Mouse (Mus musculus) MEL (cell line): Measurements from ENCODE around the gene Gpr3. TPM values are rescaled to one million over a fixed set of nuclear protein-coding genes. Genes with fewer than 3 reads are reported as not detected.

Source experiments
- DNase-seq: peaks from one replicate; pipeline ENCODE4 v3.0.0; 2011; ENCODE audit warnings: low read depth, low spot score
- H3K27ac ChIP-seq: 2 replicates; pipeline ENCODE4 v1.5.1; 2012; ENCODE audit warnings: low read depth, mild to moderate bottlenecking, control low read depth, low read length, moderate library complexity; ENCODE audit not compliant: control insufficient read depth
- H3K27me3 ChIP-seq, 2 experiments: fragments of 150-350 bp in 1 of 2; sonication (generic) in 1 of 2; 2 replicates each; pipeline ENCODE4 v1.6.1; 2012; ENCODE audit warnings: low read length in 2 of 2, mild to moderate bottlenecking in 2 of 2, improper control_type of control experiment in 1 of 2, moderate library complexity in 1 of 2; ENCODE audit not compliant: insufficient read depth in 2 of 2, control insufficient read depth in 1 of 2
- H3K36me3 ChIP-seq, 2 experiments: 2 replicates each; pipeline ENCODE4 v1.6.1; 2012 to 2014; ENCODE audit warnings: low read length in 2 of 2, improper control_type of control experiment in 1 of 2, inconsistent platforms in 1 of 2, mild to moderate bottlenecking in 1 of 2; ENCODE audit not compliant: insufficient read depth in 2 of 2, control insufficient read depth in 1 of 2
- H3K4me1 ChIP-seq, 2 experiments: fragments of 150-350 bp in 1 of 2; sonication (generic) in 1 of 2; 2 replicates each; pipeline ENCODE4 v1.6.1; 2012; ENCODE audit warnings: low read length in 2 of 2, improper control_type of control experiment in 1 of 2, mild to moderate bottlenecking in 1 of 2; ENCODE audit not compliant: insufficient read depth in 2 of 2, control insufficient read depth in 1 of 2
- H3K4me3 ChIP-seq, 2 experiments: fragments of 150-350 bp in 1 of 2; sonication (generic) in 1 of 2; 2 replicates each; pipeline ENCODE4 v1.5.1; 2012; ENCODE audit warnings: low read depth in 2 of 2, low read length in 2 of 2, mild to moderate bottlenecking in 2 of 2, moderate library complexity in 2 of 2, control low read depth in 1 of 2, improper control_type of control experiment in 1 of 2; ENCODE audit not compliant: control insufficient read depth in 1 of 2, insufficient read depth in 1 of 2
- H3K79me2 ChIP-seq: 2 replicates; pipeline ENCODE4 v1.6.1; 2012; ENCODE audit warnings: mild to moderate bottlenecking, low read length, moderate library complexity; ENCODE audit not compliant: control insufficient read depth, poor library complexity, insufficient read depth
- H3K9ac ChIP-seq: 2 replicates; pipeline ENCODE4 v1.6.1; 2012; ENCODE audit warnings: low read depth, mild to moderate bottlenecking, control low read depth, low read length, moderate library complexity; ENCODE audit not compliant: control insufficient read depth, poor library complexity, severe bottlenecking
- H3K9me3 ChIP-seq: fragments of 150-350 bp; sonication (generic); replicated peaks from 2 replicates; pipeline ENCODE4 v1.6.1; 2012; ENCODE audit warnings: mild to moderate bottlenecking, low read length, improper control_type of control experiment, moderate library complexity; ENCODE audit not compliant: insufficient read depth
- BHLHE40 ChIP-seq: IDR thresholded peaks from 2 replicates; pipeline ENCODE4 v1.6.1; 2012; ENCODE audit warnings: low read depth, mild to moderate bottlenecking, inconsistent platforms, low read length, improper control_type of control experiment, borderline replicate concordance
- CTCF ChIP-seq, 3 experiments: IDR thresholded peaks in 2 of 3; conservative IDR thresholded peaks in 1 of 3; 2 replicates each; pipeline ENCODE4 v1.5.1; 2011 to 2012; ENCODE audit warnings: low read length in 3 of 3, low read depth in 2 of 3, mild to moderate bottlenecking in 2 of 3, improper control_type of control experiment in 1 of 3, inconsistent platforms in 1 of 3, mixed read lengths in 1 of 3, moderate library complexity in 1 of 3; ENCODE audit not compliant: control insufficient read depth in 1 of 3, insufficient read depth in 1 of 3, poor library complexity in 1 of 3, severe bottlenecking in 1 of 3
- E2F4 ChIP-seq: IDR thresholded peaks from 2 replicates; pipeline ENCODE4 v1.6.1; 2011; ENCODE audit warnings: low read depth, low read length, improper control_type of control experiment, borderline replicate concordance
- ELF1 ChIP-seq: IDR thresholded peaks from 2 replicates; pipeline ENCODE4 v1.6.1; 2014; ENCODE audit warnings: low read depth, mild to moderate bottlenecking, inconsistent platforms, low read length, improper control_type of control experiment, moderate library complexity
- EP300 ChIP-seq, 2 experiments: IDR thresholded peaks; 2 replicates each; pipeline ENCODE4 v1.6.1; 2011; ENCODE audit warnings: improper control_type of control experiment in 2 of 2, low read length in 2 of 2, low read depth in 1 of 2, mild to moderate bottlenecking in 1 of 2
- ETS1 ChIP-seq: IDR thresholded peaks from 2 replicates; pipeline ENCODE4 v1.6.1; 2012; ENCODE audit warnings: low read depth, mild to moderate bottlenecking, inconsistent platforms, low read length, improper control_type of control experiment, moderate library complexity
- GATA1 ChIP-seq: IDR thresholded peaks from 2 replicates; pipeline ENCODE4 v1.6.1; 2011; ENCODE audit warnings: low read depth, low read length, improper control_type of control experiment
- HCFC1 ChIP-seq: IDR thresholded peaks from 2 replicates; pipeline ENCODE4 v1.6.1; 2012; ENCODE audit warnings: low read depth, mild to moderate bottlenecking, inconsistent platforms, low read length, improper control_type of control experiment, moderate library complexity
- JUND ChIP-seq: IDR thresholded peaks from 2 replicates; pipeline ENCODE4 v1.6.1; 2011; ENCODE audit warnings: low read depth, mild to moderate bottlenecking, improper control_type of control experiment, low read length
- KAT2A ChIP-seq: conservative IDR thresholded peaks from 2 replicates; pipeline ENCODE4 v1.6.1; 2012; ENCODE audit warnings: low read depth, low read length, improper control_type of control experiment, inconsistent platforms
- MAFK ChIP-seq: IDR thresholded peaks from 2 replicates; pipeline ENCODE4 v1.6.1; 2011; ENCODE audit warnings: low read depth, mild to moderate bottlenecking, low read length, improper control_type of control experiment, borderline replicate concordance
- MAX ChIP-seq: IDR thresholded peaks from 2 replicates; pipeline ENCODE4 v1.6.1; 2011; ENCODE audit warnings: low read length, improper control_type of control experiment
- MAZ ChIP-seq: IDR thresholded peaks from 2 replicates; pipeline ENCODE4 v1.6.1; 2012; ENCODE audit warnings: low read depth, mild to moderate bottlenecking, inconsistent platforms, low read length, improper control_type of control experiment
- MXI1 ChIP-seq: IDR thresholded peaks from 2 replicates; pipeline ENCODE4 v1.6.1; 2011; ENCODE audit warnings: mild to moderate bottlenecking, low read depth, low read length, improper control_type of control experiment
- MYC ChIP-seq: IDR thresholded peaks from 2 replicates; pipeline ENCODE4 v1.6.1; 2011; ENCODE audit warnings: low read depth, mild to moderate bottlenecking, low read length, improper control_type of control experiment, moderate library complexity
- POLR2AphosphoS2 ChIP-seq: IDR thresholded peaks from 2 replicates; pipeline ENCODE4 v1.6.1; 2011; ENCODE audit warnings: low read length, improper control_type of control experiment
- RAD21 ChIP-seq: IDR thresholded peaks from 2 replicates; pipeline ENCODE4 v1.6.1; 2011; ENCODE audit warnings: mild to moderate bottlenecking, low read depth, low read length, improper control_type of control experiment
- RCOR1 ChIP-seq: IDR thresholded peaks from 2 replicates; pipeline ENCODE4 v1.6.1; 2012; ENCODE audit warnings: low read depth, mild to moderate bottlenecking, inconsistent platforms, low read length, improper control_type of control experiment
- SMC3 ChIP-seq: IDR thresholded peaks from 2 replicates; pipeline ENCODE4 v1.6.1; 2011; ENCODE audit warnings: low read depth, low read length, improper control_type of control experiment
- TAL1 ChIP-seq: IDR thresholded peaks from 2 replicates; pipeline ENCODE4 v1.6.1; 2012; ENCODE audit warnings: mild to moderate bottlenecking, inconsistent platforms, low read length, moderate library complexity, mixed read lengths
- TBP ChIP-seq: IDR thresholded peaks from 2 replicates; pipeline ENCODE4 v1.8.0; 2011; ENCODE audit warnings: low read depth, low read length, improper control_type of control experiment
- TCF12 ChIP-seq: IDR thresholded peaks from 2 replicates; pipeline ENCODE4 v1.6.1; 2014; ENCODE audit warnings: low read depth, mild to moderate bottlenecking, inconsistent platforms, low read length, improper control_type of control experiment, moderate library complexity
- UBTF ChIP-seq: IDR thresholded peaks from 2 replicates; pipeline ENCODE4 v1.6.1; 2012; ENCODE audit warnings: low read depth, mild to moderate bottlenecking, inconsistent platforms, low read length, improper control_type of control experiment, moderate library complexity, borderline replicate concordance; ENCODE audit not compliant: insufficient read depth
- USF1 ChIP-seq: IDR thresholded peaks from 2 replicates; pipeline ENCODE4 v1.6.1; 2014; ENCODE audit warnings: low read depth, mild to moderate bottlenecking, inconsistent platforms, low read length, improper control_type of control experiment, moderate library complexity
- USF2 ChIP-seq, 2 experiments: IDR thresholded peaks; 2 replicates each; pipeline ENCODE4 v1.6.1; 2011 to 2012; ENCODE audit warnings: improper control_type of control experiment in 2 of 2, low read length in 2 of 2, borderline replicate concordance in 1 of 2, inconsistent platforms in 1 of 2, low read depth in 1 of 2, mild to moderate bottlenecking in 1 of 2; ENCODE audit not compliant: insufficient read depth in 1 of 2
- polyA plus RNA-seq, 2 experiments: library from polyadenylated mRNA; stranded (reverse) in 1 of 2; unstranded in 1 of 2; fragments of >175 nt in 1 of 2; fragments of >200 nt in 1 of 2; gene quantifications; 2 replicates each; pipeline versions ENCODE4 v1.2.1 to v1.2.4; 2012; ENCODE audit warnings: low replicate concordance in 2 of 2, low read depth in 1 of 2; ENCODE audit not compliant: insufficient read length in 2 of 2, insufficient read depth in 1 of 2, missing spikeins in 1 of 2
- total RNA-seq: library from RNA; depleted of rRNA; stranded (reverse); fragments of 300-350 nt; gene quantifications from 2 replicates; pipeline ENCODE4 v1.2.3, GENCODE M21; 2012

The Gpr3 gene
- total and polyA plus RNA-seq, 3 experiments, result 0.08 to 0.35 TPM; not detected in 1

DNA sequence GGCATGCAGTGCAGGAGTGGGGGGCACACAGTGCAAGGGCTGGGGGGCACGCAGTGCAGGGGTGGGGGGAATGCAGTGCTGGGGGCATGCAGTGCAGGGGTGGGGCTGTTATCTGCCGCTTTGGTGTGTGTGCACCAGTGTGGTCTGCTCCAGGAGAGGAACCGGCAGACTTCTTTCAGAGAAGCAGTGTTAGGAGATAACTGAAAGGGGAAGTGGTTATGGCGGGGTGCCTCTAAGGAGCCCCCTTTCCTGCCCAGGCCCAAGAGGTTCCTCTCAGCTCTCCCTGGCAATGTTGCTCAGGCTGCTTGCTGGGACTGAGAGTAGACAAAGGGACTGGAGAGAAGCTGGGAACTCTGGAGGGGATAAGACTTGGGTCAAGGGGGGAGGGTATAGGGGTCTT lies 25.6 kb upstream of the Gpr3 start (continued):
- no peak for TF ChIP-seq USF1
- peak; percentile 97 for TF ChIP-seq MAZ
- TF ChIP-seq RAD21, result no peak
- TF ChIP-seq USF2 (IDR thresholded peaks at IDR 0.05; ENCODE audit: borderline replicate concordance in 1 of 2, insufficient read depth in 1 of 2, low read depth in 1 of 2, low read length in 2 of 2), result no peak
- TF ChIP-seq MAX, result peak; percentile 51; the same call in 1 of the 2 replicates
- TF ChIP-seq GATA1, result peak; percentile 94
- TF ChIP-seq BHLHE40, result peak; percentile 73
- 0 out of 2 replicates have a peak, but pooled peaks have one; percentile 47 for TF ChIP-seq TBP
- no peak for TF ChIP-seq SMC3
- no peak for TF ChIP-seq POLR2AphosphoS2
- TF ChIP-seq MYC, result peak; percentile 76
- no peak for TF ChIP-seq CTCF (IDR thresholded peaks at IDR 0.05 in 2 of 3, conservative IDR thresholded peaks at IDR 0.05 in 1 of 3; ENCODE audit: control insufficient read depth in 1 of 3, insufficient read depth in 1 of 3, low read depth in 2 of 3, low read length in 3 of 3, poor library complexity in 1 of 3, severe bottlenecking in 1 of 3)
- TF ChIP-seq E2F4, result no peak
- no peak for TF ChIP-seq ELF1
- no peak for TF ChIP-seq MAFK
- TF ChIP-seq TAL1, result peak; percentile 84
- TF ChIP-seq, all 39 proteins: peak for 15

GRCm38 (mm10) chr4:133235415-133235814 lies 23.1 kb upstream of the Gpr3 start:
- peaks cover 2% of the 10 kb centered on the region for H3K79me2 ChIP-seq
- H3K27ac ChIP-seq, result no peak overlapping the region
- peaks cover 0 to 22% of the 10 kb centered on the region in 2 experiments; a peak in 3 of 4 replicates for H3K4me1 ChIP-seq
- no peaks in the 10 kb centered on the region for H3K9me3 ChIP-seq
- H3K27me3 ChIP-seq, result no peaks in the 10 kb centered on the region
- peak; percentile 37 for DNase-seq
- H3K4me3 ChIP-seq, result no peak overlapping the region
- TF ChIP-seq JUND (no peak), UBTF (no peak), KAT2A (no peak), SMC3 (peak; percentile 28; the same call in 1 of the 2 replicates), CTCF (IDR thresholded peaks at IDR 0.05 in 2 of 3, conservative IDR thresholded peaks at IDR 0.05 in 1 of 3; ENCODE audit: control insufficient read depth in 1 of 3, insufficient read depth in 1 of 3, low read depth in 2 of 3, low read length in 3 of 3, poor library complexity in 1 of 3, severe bottlenecking in 1 of 3) (peak in 2 of 3 experiments; percentile 20 to 27; a peak in 1 of 6 replicates), HCFC1 (no peak), TCF12 (no peak), EP300 (IDR thresholded peaks at IDR 0.05; ENCODE audit: low read depth in 1 of 2, low read length in 2 of 2) (no peak), MXI1 (no peak), RCOR1 (no peak), ETS1 (no peak)
- no peak overlapping the region for H3K9ac ChIP-seq
- H3K36me3 ChIP-seq, result peaks cover 0 to 13% of the 10 kb centered on the region in 2 experiments; a peak in 2 of 4 replicates
